Mouse (Mus musculus): ENCODE results near the gene Frem1.

- TF ChIP-seq CTCF (IDR thresholded peaks at IDR 0.05; ENCODE audit: borderline replicate concordance, control insufficient read depth, extremely low read depth, insufficient read depth, low read length, poor library complexity) (no peak), POLR2A (IDR thresholded peaks at IDR 0.05; ENCODE audit: control insufficient read depth, extremely low read depth, insufficient read depth, low read length, poor library complexity) (no peak)
Measured at GRCm38 (mm10) chr4:82853809-82854208, 198.3 kb downstream of the Frem1 start.
